Mouse (Mus musculus): Measurements from ENCODE around the gene Ric1.
"Not testable (repeated sequence)": the region's sequence is repeated elsewhere in the genome, so short reads cannot be mapped to it uniquely, and the experiment has no call there.

Ric1 gene

GRCm38 (mm10) chr19:29520996-29521560, 1.0 kb upstream of the Ric1 start:
- in situ Hi-C loops (cut with MboI; ENCODE audit: unreplicated experiment in 2 of 2), result loop anchor here (25.0 kb wide), 3 partner anchors 291 to 1509 kb away; partner anchors contain the start of genes 9930021J03Rik (in 1 of the 2), Ranbp6 (in 1 of the 2) and Rfx3 (in 1 of the 2)

GRCm38 (mm10) chr19:29522445-29523229, 555 bp downstream of the Ric1 start:
- in situ Hi-C loops (cut with MboI; ENCODE audit: unreplicated experiment in 2 of 2), result loop anchor here (25.0 kb wide), 3 partner anchors 290 to 1510 kb away; partner anchors contain the start of genes 9930021J03Rik (in 1 of the 2), Ranbp6 (in 1 of the 2) and Rfx3 (in 1 of the 2)

- in situ Hi-C loops (cut with MboI; ENCODE audit: unreplicated experiment in 2 of 2), result loop anchor here (25.0 kb wide), 3 partner anchors 289 to 1511 kb away; partner anchors contain the start of genes 9930021J03Rik (in 1 of the 2), Ranbp6 (in 1 of the 2) and Rfx3 (in 1 of the 2)
Measured at GRCm38 (mm10) chr19:29523230-29523582, 1.1 kb downstream of the Ric1 start.

GRCm38 (mm10) chr19:29523701-29524100, 1.6 kb downstream of the Ric1 start:
- in situ Hi-C loops (cut with MboI; ENCODE audit: unreplicated experiment in 2 of 2), result loop anchor here (25.0 kb wide), 3 partner anchors 289 to 1511 kb away; partner anchors contain the start of genes 9930021J03Rik (in 1 of the 2), Ranbp6 (in 1 of the 2) and Rfx3 (in 1 of the 2)

- in situ Hi-C loops (cut with MboI; ENCODE audit: unreplicated experiment in 2 of 2), result loop anchor here (25.0 kb wide), 3 partner anchors 288 to 1512 kb away; partner anchors contain the start of genes 9930021J03Rik (in 1 of the 2), Ranbp6 (in 1 of the 2) and Rfx3 (in 1 of the 2)
Measured at GRCm38 (mm10) chr19:29524614-29525013, 2.5 kb downstream of the Ric1 start.

- in situ Hi-C loops (cut with MboI; ENCODE audit: unreplicated experiment in 2 of 2), result not testable (repeated sequence)
Measured at GRCm38 (mm10) chr19:29525588-29525987, 3.5 kb downstream of the Ric1 start.

GRCm38 (mm10) chr19:29526837-29527236, 4.8 kb downstream of the Ric1 start:
- in situ Hi-C loops (cut with MboI; ENCODE audit: unreplicated experiment in 2 of 2), result no loop called here

- in situ Hi-C loops (cut with MboI; ENCODE audit: unreplicated experiment in 2 of 2), result no loop called here
Measured at GRCm38 (mm10) chr19:29527299-29527698, 5.2 kb downstream of the Ric1 start.

- in situ Hi-C loops (cut with MboI; ENCODE audit: unreplicated experiment in 2 of 2), result no loop called here
Measured at GRCm38 (mm10) chr19:29528568-29528967, 6.5 kb downstream of the Ric1 start.

GRCm38 (mm10) chr19:29534030-29534429, 11.9 kb downstream of the Ric1 start:
- in situ Hi-C loops (cut with MboI; ENCODE audit: unreplicated experiment in 2 of 2), result no loop called here

- in situ Hi-C loops (cut with MboI; ENCODE audit: unreplicated experiment in 2 of 2), result no loop called here
Measured at GRCm38 (mm10) chr19:29542256-29542970, 20.3 kb downstream of the Ric1 start.

- in situ Hi-C loops (cut with MboI; ENCODE audit: unreplicated experiment in 2 of 2), result no loop called here
Measured at GRCm38 (mm10) chr19:29544026-29544425, 21.9 kb downstream of the Ric1 start.

GRCm38 (mm10) chr19:29550618-29551017, 28.5 kb downstream of the Ric1 start:
- in situ Hi-C loops (cut with MboI; ENCODE audit: unreplicated experiment in 2 of 2), result no loop called here

- in situ Hi-C loops (cut with MboI; ENCODE audit: unreplicated experiment in 2 of 2), result no loop called here
Measured at GRCm38 (mm10) chr19:29551128-29551527, 29.0 kb downstream of the Ric1 start.

- in situ Hi-C loops (cut with MboI; ENCODE audit: unreplicated experiment in 2 of 2), result not testable (repeated sequence)
Measured at GRCm38 (mm10) chr19:29551980-29552379, 29.9 kb downstream of the Ric1 start.

GRCm38 (mm10) chr19:29557171-29557845, 35.2 kb downstream of the Ric1 start:
- in situ Hi-C loops (cut with MboI; ENCODE audit: unreplicated experiment in 2 of 2), result loop anchor here in 1 of 2 experiments (5.0 kb wide), 1 partner anchor 490 kb away; no protein-coding TSS in a partner anchor

GRCm38 (mm10) chr19:29562166-29562565, 40.1 kb downstream of the Ric1 start:
- in situ Hi-C loops (cut with MboI; ENCODE audit: unreplicated experiment in 2 of 2), result loop anchor here in 1 of 2 experiments (10.0 kb wide), 1 partner anchor 497 kb away; no protein-coding TSS in a partner anchor

GRCm38 (mm10) chr19:29562603-29563002, 40.5 kb downstream of the Ric1 start:
- in situ Hi-C loops (cut with MboI; ENCODE audit: unreplicated experiment in 2 of 2), result loop anchor here in 1 of 2 experiments (10.0 kb wide), 1 partner anchor 498 kb away; no protein-coding TSS in a partner anchor

GRCm38 (mm10) chr19:29563258-29563779, 41.2 kb downstream of the Ric1 start:
- in situ Hi-C loops (cut with MboI; ENCODE audit: unreplicated experiment in 2 of 2), result loop anchor here in 1 of 2 experiments (10.0 kb wide), 1 partner anchor 499 kb away; no protein-coding TSS in a partner anchor

Measured in v-Abl transformed pro-B cells (cell line).